Mouse (Mus musculus): ENCODE measurements around the gene Trip4.
"Not testable (repeated sequence)": the region's sequence is repeated elsewhere in the genome, so short reads cannot be mapped to it uniquely, and the experiment has no call there.

Gene Trip4

DNA sequence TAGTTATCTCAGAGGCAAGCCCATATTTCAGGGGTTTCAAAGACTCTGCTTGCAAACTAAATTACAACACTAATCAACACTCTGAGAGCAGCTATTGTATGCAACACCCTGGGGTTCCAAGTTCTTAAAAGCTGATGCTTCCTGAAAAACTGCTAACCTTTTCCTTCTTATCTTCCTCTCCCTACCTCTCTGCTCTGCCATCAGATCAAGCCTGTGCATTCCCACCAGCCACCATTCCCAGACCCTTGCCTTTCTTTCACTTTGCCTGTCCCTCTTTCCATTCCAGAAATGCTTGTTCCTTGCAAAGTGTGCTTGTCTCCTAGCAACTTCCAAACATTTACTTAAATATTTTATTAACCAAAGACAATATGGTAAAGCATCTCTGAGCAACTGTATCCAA lies 116.7 kb downstream of the Trip4 start:
- DNase-seq = no peak

DNA sequence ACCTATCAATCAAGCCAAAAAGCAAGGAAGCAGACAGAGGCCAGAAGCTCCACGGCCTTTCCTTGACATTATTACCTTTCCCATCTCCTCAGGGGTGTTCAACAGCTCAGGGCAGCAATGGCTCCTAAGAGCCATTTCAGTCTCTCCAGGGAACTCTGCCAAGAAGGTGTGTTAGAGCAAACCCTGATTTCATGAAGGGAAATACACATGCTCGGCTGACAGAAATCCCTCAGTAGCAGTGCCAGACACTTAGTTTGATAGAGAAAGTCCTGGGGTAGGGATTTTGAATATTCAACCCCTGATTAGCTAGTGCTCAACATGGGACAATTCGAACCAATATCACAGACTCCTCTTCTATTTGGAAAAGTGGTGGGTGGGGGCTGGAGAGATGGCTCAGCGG lies 117.5 kb downstream of the Trip4 start:
- no peak for DNase-seq

DNA sequence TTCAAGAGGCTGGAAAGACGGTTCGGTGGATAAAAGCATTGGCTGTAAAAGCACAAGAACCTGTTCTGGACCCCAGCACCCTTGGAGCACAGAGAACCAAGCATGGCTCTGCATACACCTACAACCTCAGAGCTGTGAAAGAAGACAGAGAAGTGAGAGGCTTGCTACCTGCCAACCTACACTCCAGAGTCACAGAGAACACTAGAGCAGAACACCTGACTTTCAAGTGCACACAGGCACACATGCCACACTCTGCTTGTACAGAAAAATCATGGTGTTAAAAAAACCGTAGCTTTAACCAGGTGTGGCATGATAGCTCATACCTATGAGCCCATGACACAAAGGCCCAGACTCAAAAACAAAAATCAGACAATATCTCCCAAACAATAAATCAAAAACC lies 118.8 kb downstream of the Trip4 start:
- DNase-seq = no peak

DNA sequence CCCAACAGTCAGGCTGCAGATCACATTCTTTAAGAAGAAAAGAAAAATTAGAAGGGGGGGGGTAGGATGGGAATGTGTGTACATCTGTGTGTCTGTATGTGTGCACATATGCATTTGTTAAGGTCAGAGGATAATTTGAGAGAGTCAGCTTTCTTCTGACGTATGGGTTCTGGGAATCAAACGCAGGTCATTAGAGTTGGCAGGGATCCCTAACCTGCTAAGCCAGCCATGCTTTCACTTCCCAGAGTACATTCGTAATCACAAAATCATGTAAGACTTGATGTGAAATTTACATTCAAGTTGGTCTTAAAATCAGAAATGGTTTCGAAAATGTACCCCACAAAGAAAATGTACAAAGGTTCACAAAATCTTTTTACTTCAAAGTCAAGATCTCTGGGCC lies 120.0 kb downstream of the Trip4 start:
- DNase-seq = no peak

DNA sequence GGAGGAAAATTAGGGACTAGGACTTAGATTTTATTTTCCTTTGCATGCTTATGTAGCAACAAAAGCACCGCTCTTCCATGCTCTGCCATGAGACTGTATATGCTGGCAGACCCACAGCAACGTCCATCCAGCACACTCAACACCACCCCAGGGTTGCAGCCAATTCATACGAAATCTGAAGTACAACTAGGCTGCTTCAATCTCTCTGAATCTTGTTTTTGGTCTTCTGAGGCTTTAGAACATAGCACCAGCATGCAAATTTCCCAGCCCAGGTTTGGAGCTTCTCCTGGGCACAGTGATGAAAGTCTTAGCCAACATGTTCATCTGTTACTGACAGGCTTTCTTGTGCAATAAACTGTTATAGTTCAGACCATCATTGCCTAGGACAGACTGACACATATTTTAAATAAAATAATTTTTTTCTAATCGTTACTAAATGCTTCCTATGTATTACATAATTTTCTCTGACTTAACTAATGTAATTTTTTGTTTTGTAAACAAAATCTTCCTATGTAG lies 120.7 kb downstream of the Trip4 start:
- no peak for DNase-seq

- no peak for DNase-seq
These were observed 121.5 kb downstream of the Trip4 start for GRCm38 (mm10) chr9:65786885-65787787.

DNA sequence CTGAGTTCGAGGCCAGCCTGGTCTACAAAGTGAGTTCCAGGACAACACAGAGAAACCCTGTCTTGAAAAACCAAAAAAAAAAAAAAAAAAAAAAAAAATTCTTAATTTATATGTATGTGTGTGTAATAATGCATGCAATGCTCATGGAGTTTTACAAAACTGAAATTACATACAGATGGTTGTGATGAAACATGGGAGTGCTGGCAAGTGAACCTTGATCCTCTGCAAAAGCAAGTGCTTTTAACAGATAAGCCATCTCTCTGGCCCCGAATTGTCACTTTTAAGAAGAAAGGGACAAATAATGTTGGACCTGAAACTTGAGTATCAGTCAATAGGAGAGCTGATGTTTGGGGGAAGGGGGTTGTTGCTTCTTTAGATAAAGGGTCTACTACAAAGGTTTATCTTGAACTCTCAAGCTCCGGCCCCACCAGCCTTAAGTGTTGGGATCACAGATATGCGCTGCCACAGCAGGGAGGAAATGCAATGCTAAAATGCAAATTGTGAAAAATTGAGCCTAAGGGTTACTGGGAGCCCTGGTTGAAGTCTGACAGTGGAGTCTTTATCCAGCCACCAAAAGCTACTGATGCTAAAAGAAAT lies 122.7 kb downstream of the Trip4 start:
- DNase-seq = no peak

- not testable (repeated sequence) for DNase-seq
These were observed 129.0 kb downstream of the Trip4 start for GRCm38 (mm10) chr9:65779619-65780018.
